Mouse (Mus musculus) heart, embryonic 14.5 days (tissue): ENCODE measurements around the gene Sike1. TPM values are rescaled to one million over a fixed set of nuclear protein-coding genes. Genes with fewer than 3 reads are reported as not detected.
A peak's percentile ranks its signal among the peaks of the same experiment; 100 is the strongest.

ENCODE experiments used
- ATAC-seq: fragments of 200-750 bp; cut with Nextera tagmentation; 2 replicates; pipeline ENCODE4 v1.8.0; 2017; ENCODE audit warnings: low read depth, moderate TSS enrichment; ENCODE audit not compliant: insufficient number of reproducible peaks, insufficient read depth, low FRiP score
- H3K27ac ChIP-seq, 2 experiments: fragments of 200-500 bp in 1 of 2; fragments of 300-500 bp in 1 of 2; sonication (generic) in 1 of 2; replicated peaks in 1 of 2; 2 replicates each; pipeline ENCODE4 v1.5.1; 2012 to 2014; ENCODE audit warnings: low read depth in 2 of 2, low read length in 2 of 2, control low read depth in 1 of 2, mild to moderate bottlenecking in 1 of 2, mixed read lengths in 1 of 2; ENCODE audit not compliant: control insufficient read depth in 1 of 2, insufficient read depth in 1 of 2
- H3K27me3 ChIP-seq: fragments of 300-500 bp; sonication (generic); 2 replicates; pipeline ENCODE4 v1.6.1; 2014; ENCODE audit warnings: mild to moderate bottlenecking, low read length, control low read depth; ENCODE audit not compliant: control insufficient read depth, insufficient read depth
- H3K36me3 ChIP-seq: fragments of 300-500 bp; sonication (generic); 2 replicates; pipeline ENCODE4 v1.6.1; 2014; ENCODE audit warnings: mild to moderate bottlenecking, control low read depth, low read length, mixed read lengths; ENCODE audit not compliant: control insufficient read depth, insufficient read depth
- H3K4me1 ChIP-seq, 2 experiments: fragments of 200-500 bp in 1 of 2; fragments of 300-500 bp in 1 of 2; sonication (generic) in 1 of 2; 2 replicates each; pipeline ENCODE4 v1.6.1; 2012 to 2014; ENCODE audit warnings: low read length in 2 of 2, control low read depth in 1 of 2, mixed read lengths in 1 of 2; ENCODE audit not compliant: control insufficient read depth in 2 of 2, insufficient read depth in 2 of 2
- H3K4me2 ChIP-seq: fragments of 300-500 bp; sonication (generic); 2 replicates; pipeline ENCODE4 v1.6.1; 2014; ENCODE audit warnings: mild to moderate bottlenecking, low read length
- H3K4me3 ChIP-seq, 2 experiments: fragments of 200-500 bp in 1 of 2; fragments of 300-500 bp in 1 of 2; sonication (generic) in 1 of 2; 2 replicates each; pipeline ENCODE4 v1.5.1; 2012 to 2014; ENCODE audit warnings: low read length in 2 of 2, mild to moderate bottlenecking in 2 of 2, control low read depth in 1 of 2, low read depth in 1 of 2, moderate library complexity in 1 of 2; ENCODE audit not compliant: control insufficient read depth in 1 of 2, insufficient read depth in 1 of 2
- H3K9ac ChIP-seq: fragments of 300-500 bp; sonication (generic); 2 replicates; pipeline ENCODE4 v1.6.1; 2014; ENCODE audit warnings: mild to moderate bottlenecking, low read length
- H3K9me3 ChIP-seq: fragments of 300-500 bp; sonication (generic); 2 replicates; pipeline ENCODE4 v1.6.1; 2016; ENCODE audit warnings: low read length, control low read depth; ENCODE audit not compliant: control insufficient read depth
- WGBS: fragments of 180-500 bp; shearing (Covaris S2); extraction: QIAGEN DNeasy Blood & Tissue Kit; methylation state at CpG from one replicate; pipeline ENCODE4 v1.1.7; 2014; 5-methylcytosine and 5-hydroxymethylcytosine counted together
- polyA plus RNA-seq: library from polyadenylated mRNA; unstranded; fragments of >200 nt; fragmentation: Nextera tagmentation; extraction: Ambion mirVana; gene quantifications from 2 replicates; pipeline ENCODE4 v1.2.1, GENCODE M21; 2014

Gene Sike1
- polyA plus RNA-seq, result 80.6 and 92.6 TPM in 2 replicates

- ATAC-seq, result peak; percentile 93
- Histone ChIP-seq H3K4me2 (peak within 1 kb of the TSS; percentile 70), H3K27ac (peak within 1 kb of the TSS; percentile 96 to 98), H3K4me3 (peak within 1 kb of the TSS; percentile 83 to 93), H3K27me3 (no peaks in the 10 kb centered on the region), H3K4me1 (peaks cover 7 to 13% of the 10 kb centered on the region in 2 experiments), H3K9ac (peak within 1 kb of the TSS; percentile 87), H3K9me3 (peaks cover 5% of the 10 kb centered on the region; the same call in 1 of the 2 replicates), H3K36me3 (peaks cover 34% of the 10 kb centered on the region)
- WGBS, result under 1% methylated on average over 59 of the region's 60 CpGs
These were observed at the start of gene Sike1 for GRCm38 (mm10) chr3:102995605-102996321. Sike1 (plus strand) TSS chr3:102995708.

- Histone ChIP-seq H3K27me3 (no peaks in the 10 kb centered on the region), H3K4me2 (no peak overlapping the region), H3K4me1 (no peaks in the 10 kb centered on the region), H3K27ac (no peak overlapping the region), H3K36me3 (no peaks in the 10 kb centered on the region), H3K4me3 (no peak overlapping the region), H3K9me3 (no peaks in the 10 kb centered on the region), H3K9ac (no peak overlapping the region)
- 87% methylated on average over 3 of the region's 3 CpGs for WGBS
- ATAC-seq, result no peak
These were observed 49.2 kb upstream of the Sike1 start for GRCm38 (mm10) chr3:102946312-102946711.

- H3K4me1 ChIP-seq, result no peaks in the 10 kb centered on the region
- no peak overlapping the region for H3K9ac ChIP-seq
- no peak overlapping the region for H3K4me2 ChIP-seq
- H3K4me3 ChIP-seq, result no peak overlapping the region
- no peaks in the 10 kb centered on the region for H3K27me3 ChIP-seq
- H3K36me3 ChIP-seq, result no peaks in the 10 kb centered on the region
- no peak overlapping the region for H3K27ac ChIP-seq
- no peaks in the 10 kb centered on the region for H3K9me3 ChIP-seq
- WGBS, result 67% methylated on average over 5 of the region's 5 CpGs
- ATAC-seq, result no peak
These were observed 48.6 kb upstream of the Sike1 start for GRCm38 (mm10) chr3:102946861-102947260.

GRCm38 (mm10) chr3:102954476-102954875, 41.0 kb upstream of the Sike1 start:
- no peak overlapping the region for H3K4me3 ChIP-seq
- ATAC-seq, result no peak

GRCm38 (mm10) chr3:102955143-102955542, 40.4 kb upstream of the Sike1 start:
- ATAC-seq, result no peak
- Histone ChIP-seq H3K36me3 (no peaks in the 10 kb centered on the region), H3K27ac (no peak overlapping the region), H3K9me3 (no peaks in the 10 kb centered on the region), H3K4me2 (no peak overlapping the region), H3K4me1 (no peaks in the 10 kb centered on the region), H3K27me3 (no peaks in the 10 kb centered on the region), H3K9ac (no peak overlapping the region), H3K4me3 (no peak overlapping the region)
- WGBS, result 85% methylated on average over 3 of the region's 3 CpGs

More at GRCm38 (mm10) chr3:102954476-102954875, 41.0 kb upstream of the Sike1 start:
- H3K36me3 ChIP-seq, result no peaks in the 10 kb centered on the region
- H3K9me3 ChIP-seq, result no peaks in the 10 kb centered on the region
- H3K4me2 ChIP-seq, result no peak overlapping the region
- 87% methylated on average over 12 of the region's 12 CpGs for WGBS
- no peak overlapping the region for H3K27ac ChIP-seq
- no peak overlapping the region for H3K9ac ChIP-seq
- no peaks in the 10 kb centered on the region for H3K27me3 ChIP-seq
- H3K4me1 ChIP-seq, result no peaks in the 10 kb centered on the region

GRCm38 (mm10) chr3:102955596-102955995, 39.9 kb upstream of the Sike1 start:
- no peaks in the 10 kb centered on the region for H3K36me3 ChIP-seq
- no peak overlapping the region for H3K4me3 ChIP-seq
- WGBS, result 25% methylated on average over 3 of the region's 3 CpGs
- H3K27ac ChIP-seq, result no peak overlapping the region
- no peak overlapping the region for H3K4me2 ChIP-seq
- H3K9me3 ChIP-seq, result no peaks in the 10 kb centered on the region
- H3K9ac ChIP-seq, result no peak overlapping the region
- no peaks in the 10 kb centered on the region for H3K27me3 ChIP-seq
- no peaks in the 10 kb centered on the region for H3K4me1 ChIP-seq
- no peak for ATAC-seq

GRCm38 (mm10) chr3:102964033-102964432, 31.5 kb upstream of the Sike1 start, which contains the start of gene Nr1h5:
Nr1h5 (minus strand) TSS chr3:102964133.
- ATAC-seq, result no peak
- 7% methylated on average over 3 of the region's 3 CpGs for WGBS
- Histone ChIP-seq H3K36me3 (no peaks in the 10 kb centered on the region), H3K4me3 (no peak within 1 kb of the TSS), H3K4me2 (no peak within 1 kb of the TSS), H3K9me3 (no peaks in the 10 kb centered on the region), H3K9ac (no peak within 1 kb of the TSS), H3K27ac (no peak within 1 kb of the TSS), H3K27me3 (no peaks in the 10 kb centered on the region; the same call in 1 of the 2 replicates), H3K4me1 (peaks cover 0 to 2% of the 10 kb centered on the region in 2 experiments; a peak in 1 of 4 replicates)
